Mouse (Mus musculus): ENCODE results near the gene Rbm15.

Rbm15 gene

DNA sequence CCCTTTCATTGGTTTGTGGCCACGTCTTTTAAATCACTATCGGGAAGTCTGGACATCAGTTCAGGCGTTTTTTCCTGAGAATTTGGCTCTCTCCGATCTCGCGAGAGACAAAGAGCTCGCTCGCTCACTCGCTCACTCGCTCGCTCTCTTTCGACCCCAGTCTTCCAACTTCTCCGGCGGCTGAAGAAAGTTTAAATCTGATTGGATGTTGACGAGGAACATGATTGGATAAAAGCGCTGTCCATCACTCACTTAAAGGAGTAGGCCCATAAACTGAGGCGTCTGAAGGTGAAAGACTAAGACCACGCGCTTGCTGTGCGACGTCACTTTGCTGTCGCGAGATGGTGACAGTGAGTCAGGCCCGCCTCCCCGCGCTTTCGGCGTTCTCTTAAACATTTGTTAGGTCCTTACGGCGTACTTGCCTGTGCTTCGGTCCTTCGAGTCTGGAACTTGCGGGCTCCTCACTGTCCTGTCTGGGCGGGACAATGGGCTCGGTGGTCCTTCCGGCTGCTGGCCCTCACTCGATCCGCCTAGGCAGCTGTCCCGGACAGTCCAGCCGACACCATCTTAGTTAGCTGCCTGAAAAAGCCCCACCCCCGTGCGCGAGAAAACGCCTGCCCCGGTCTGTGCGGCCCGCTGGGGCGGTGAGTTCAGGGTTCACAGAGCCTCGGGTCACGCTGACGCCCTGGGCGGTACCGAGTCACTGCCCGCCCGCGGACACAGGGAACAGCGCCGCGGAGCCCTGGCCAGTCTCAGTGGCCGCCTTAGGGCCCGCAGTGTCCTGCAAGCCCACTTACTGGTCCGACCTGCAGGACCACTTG lies at the start of gene Rbm15:
TSS of gene Rbm15 (minus strand) at position 293 of the 821 bp plus-strand sequence.
- peak; percentile 100 for DNase-seq (ENCODE audit: low read depth, low spot score)

DNA sequence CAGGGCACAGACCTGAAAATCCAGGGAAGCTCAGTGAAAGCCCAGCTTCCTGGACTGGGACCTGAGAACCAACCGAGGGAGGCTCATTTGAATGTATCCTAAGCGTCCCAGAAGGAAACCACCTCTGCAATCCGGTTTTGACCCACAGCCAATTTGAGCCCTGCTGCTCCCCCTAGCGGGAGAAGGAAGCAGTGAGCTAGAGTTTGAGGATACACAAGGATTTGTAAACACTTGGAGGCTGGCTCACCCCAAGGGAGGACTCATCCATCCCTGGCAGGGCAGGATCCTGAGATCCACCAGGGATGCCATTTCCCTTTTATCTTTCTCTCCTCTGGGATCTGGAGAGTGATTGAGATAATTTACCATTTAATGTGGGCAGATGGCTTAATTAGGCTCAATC lies 45.9 kb upstream of the Rbm15 start:
- peak; percentile 57 for DNase-seq (ENCODE audit: low read depth, low spot score)

DNA sequence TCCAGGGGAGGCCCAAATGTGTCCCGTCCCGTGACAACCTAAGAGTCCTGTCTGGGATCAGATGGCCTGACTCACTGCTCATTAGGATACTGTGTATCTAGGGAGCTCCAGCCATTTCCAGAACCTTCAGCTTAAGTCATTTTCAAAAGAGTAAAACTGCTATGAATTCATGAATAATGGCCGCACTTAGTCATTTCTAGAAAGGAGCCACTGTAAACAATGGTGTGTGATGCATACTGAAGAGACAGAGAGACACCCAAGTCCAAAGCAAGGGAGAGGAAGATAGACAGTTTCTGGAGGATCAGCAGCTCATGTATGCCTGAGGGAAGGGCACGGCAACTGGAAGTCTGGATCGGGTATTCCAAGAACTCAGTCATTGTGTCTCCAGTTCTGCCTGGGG lies 45.2 kb upstream of the Rbm15 start:
- no peak for DNase-seq (ENCODE audit: low read depth, low spot score)

DNA sequence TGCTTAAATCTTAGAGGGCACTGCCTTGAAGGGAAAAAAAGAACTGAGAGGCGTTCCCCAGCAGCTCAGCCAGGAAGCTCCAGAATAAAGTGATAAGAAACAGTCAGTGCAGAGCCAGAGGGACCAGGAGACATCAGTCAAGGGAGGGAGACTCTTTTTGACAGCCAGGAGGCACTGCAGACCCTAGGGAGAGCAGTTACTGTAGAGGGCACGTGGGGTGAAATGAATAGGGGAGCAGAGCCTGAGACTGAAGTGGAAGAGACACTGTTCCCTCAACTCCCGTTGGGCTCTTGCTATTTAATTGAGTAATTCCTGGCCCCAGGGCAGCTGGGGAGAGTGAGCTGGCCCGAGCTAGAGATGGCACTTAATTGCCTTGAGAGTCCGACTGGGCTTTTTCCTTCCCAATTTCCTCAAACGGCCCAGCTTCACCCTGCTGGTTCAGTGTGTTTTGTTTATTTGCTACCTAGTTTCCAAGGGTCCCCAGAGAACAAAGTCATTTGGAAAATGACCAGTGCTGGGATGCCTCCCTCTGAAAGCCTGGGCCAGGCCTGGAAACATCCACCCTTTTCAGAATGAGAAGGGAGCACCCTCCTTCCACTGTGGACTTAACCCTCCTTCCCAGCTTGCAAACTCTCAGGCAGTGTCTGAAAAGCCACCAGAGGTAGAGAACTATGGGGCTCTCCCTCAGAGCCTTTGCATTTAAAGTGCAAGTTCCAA lies 41.6 kb upstream of the Rbm15 start:
- no peak for DNase-seq (ENCODE audit: low read depth, low spot score)

DNA sequence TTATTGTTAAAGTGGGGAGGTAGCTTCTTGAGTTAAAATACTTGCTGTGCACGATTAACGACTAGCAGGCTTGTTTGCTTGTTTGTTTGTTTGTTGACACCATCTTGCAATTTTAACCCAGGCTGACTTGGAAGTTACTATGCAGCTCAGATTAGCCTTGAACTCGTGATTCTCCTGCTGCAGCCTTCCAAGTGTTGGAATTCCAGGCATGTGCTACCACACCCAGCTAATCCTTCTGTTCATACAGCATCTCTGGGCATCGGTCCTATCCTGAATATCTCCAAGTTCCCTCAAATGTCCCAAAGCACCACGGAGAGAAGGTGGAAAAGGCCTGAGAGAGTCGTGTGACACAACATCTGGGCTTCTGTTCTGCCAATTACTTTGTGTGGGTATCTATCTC lies 35.7 kb upstream of the Rbm15 start:
- DNase-seq (ENCODE audit: low read depth, low spot score): no peak

DNA sequence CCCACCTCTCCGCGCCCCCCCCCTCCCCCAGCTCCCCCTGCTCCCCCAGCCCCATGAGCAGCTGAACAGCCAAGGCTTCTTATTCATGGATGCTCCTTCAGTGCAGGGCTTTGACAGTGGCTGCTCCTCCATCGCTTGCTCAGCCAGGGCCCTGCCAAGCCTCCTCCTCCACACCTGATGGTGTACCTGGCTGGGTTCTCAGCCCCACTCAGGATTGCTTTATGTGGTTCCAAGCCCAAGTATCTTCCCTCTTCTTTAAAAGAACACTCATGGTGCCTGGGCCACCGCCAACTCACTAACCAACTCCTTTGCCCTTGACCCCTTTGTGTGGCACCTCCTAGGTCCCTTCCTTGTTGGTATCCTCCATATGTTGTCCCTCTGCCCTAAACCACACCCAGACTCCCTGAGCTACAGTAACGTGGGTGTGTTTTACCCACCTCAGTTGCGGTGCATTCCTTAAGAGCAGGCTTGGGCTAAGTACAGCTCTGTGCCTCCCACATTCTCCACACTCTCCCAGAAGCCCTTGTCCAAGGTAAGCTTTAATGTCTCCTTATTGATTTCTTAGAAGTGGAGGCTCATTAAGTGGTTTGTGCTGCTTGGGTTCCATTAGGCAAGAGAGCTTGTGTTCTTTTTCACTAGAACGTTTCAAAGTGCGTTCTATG lies 34.6 kb upstream of the Rbm15 start:
- no peak for DNase-seq (ENCODE audit: low read depth, low spot score)

DNA sequence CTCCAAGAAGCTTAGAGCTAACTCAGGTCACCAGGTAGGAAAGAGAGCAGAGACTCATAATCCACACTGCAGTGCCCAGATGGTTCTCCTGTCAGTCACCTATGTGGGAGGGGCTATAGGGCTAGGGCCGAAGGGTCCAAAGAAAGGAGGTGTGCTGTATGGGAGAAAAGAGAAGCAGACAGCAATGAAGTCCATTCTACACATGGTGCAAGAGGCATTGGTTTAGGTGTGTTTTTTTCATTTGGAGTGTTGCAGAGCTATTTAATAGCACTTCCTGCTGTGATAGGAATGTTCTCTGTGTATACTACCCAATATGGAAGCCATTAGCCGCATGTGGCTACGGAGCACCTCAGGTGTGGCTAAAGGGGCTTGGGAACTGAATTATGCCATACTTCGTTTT lies 31.9 kb upstream of the Rbm15 start:
- no peak for DNase-seq (ENCODE audit: low read depth, low spot score)

DNA sequence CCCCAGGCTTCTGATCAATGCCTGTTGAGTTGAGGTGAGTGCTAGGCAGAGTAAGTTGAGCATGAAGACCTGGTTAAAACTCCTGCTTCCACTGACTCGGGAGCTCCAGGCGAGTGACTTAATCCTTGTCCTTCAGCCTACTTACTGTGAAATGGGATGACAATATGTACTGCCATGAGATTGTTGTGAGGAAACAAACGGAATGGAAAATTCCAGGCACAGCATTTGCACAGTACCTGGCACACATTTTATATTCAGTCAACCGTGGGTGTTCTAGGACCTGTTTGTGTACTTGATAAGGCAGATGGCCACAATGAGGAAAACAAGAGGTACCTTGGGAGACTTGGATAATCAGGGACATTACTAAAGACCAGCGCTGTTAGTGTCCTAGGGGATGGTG lies 29.9 kb upstream of the Rbm15 start:
- no peak for DNase-seq (ENCODE audit: low read depth, low spot score)

DNA sequence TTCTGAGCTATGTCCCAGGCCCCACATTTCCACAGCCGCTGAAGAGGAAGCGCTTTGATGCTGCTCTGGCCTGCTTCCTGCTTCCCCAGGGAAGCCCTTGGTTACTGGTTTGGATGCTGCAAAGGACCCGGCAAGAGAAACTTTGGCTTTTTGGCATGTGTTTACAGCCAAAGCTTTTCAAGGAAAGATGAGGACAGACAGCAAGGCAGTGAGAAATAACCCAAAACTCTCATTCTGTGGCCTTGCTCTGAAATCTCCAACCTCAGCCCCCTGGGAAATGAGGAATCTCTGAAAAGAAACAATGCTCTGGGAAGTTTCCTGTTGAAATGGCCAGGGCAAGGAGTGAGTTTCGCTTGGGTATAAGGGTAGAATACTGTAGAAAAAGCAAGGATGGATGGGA lies 26.9 kb upstream of the Rbm15 start:
- DNase-seq (ENCODE audit: low read depth, low spot score): peak; percentile 40

DNA sequence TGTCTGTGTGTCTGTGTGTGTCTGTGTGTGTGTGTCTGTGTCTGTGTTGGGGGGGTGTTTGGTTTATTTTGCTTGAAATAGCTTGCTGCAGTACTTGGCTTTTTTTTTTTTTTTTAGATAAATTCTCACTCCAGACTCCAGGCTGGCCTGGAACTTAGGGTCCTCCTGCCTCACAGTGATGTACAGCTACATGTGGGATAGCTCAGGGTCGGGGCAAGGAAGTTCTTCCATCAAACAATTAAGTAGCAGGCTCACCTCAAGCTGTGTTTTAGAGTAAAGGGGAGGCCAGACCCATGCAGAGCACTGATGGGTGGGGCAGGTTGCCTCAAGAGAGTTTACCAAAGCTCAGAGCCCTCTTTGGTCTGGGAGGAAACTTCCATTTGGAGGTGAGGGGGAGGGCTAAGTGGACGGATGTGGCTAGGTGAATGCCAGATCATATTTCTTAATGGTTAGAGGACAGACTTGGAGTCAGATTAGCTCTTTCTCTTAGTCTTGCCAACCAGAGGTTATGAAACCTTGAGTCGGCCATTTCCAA lies 24.3 kb upstream of the Rbm15 start:
- peak; percentile 10 for DNase-seq (ENCODE audit: low read depth, low spot score)

DNA sequence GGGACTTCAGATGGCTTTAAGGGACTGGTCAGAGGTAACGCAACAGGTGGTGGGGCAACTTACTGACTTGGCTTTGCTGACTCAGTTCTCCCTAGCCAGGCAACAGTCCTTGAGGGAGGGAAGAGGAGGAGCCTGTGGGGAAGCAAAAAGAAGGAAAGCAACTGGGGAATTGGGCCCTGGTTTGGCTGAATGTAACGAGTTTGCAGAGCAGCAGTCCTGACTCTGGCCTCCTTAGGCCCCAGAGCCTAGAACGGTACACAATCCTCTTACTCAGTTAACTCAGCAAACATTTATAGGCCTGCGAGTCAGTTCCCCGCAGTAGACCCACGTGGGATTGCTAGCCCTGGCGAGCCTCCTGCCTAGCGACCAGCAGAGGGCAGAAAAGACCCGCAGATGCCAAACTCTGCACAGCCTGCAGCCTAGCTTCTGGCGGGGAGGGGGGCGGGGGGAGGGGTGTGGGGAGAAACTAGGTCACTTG lies 23.5 kb upstream of the Rbm15 start:
- DNase-seq (ENCODE audit: low read depth, low spot score): peak; percentile 80

DNA sequence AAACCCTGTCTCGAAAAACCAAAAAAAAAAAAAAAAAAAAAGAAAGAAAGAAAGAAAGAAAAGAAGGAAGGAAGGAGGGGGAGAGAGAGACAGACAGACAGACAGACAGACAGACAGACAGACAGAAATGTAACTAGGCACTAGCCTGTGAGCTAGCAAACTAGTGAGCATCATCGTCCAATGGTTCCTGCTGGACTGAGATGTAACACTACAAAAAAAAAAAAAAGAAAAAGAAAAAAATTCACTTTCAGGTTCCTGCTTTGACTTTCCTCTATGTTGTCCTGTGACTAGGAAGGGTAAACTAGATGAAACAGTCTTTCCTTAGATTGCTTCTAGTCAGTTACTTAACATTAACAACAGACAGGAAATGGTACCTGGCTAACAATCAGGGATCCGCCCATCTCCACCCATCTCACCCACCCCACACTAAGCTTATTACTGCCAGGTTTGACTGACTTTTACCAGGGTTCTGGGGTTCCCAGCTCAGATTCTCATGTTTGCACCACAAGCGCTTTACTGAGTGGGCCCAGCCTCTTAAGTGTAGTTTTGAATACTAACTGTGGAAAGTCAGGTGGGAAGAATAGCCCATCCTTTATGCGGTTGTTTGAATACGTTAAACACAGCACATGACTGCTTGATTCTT lies 22.3 kb upstream of the Rbm15 start:
- DNase-seq (ENCODE audit: low read depth, low spot score): no peak

DNA sequence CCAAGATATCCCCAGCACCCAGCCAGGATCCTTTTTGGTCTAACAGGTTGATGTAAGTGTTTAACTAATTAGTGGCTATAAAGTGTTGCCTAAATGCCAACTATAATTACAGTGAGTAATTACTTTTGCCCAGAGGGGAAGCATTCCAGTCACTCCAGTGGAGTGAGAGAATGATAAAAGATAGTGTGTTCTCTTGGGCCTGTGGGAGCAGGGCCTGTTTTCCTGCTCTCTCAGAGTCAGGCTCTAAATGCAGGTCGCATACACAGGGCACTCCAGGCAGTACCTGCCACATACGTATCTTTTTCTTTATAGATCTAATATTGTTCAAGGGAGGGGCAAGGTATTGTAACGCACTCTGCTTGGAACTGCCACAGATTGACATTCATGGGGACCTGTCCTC lies 18.2 kb upstream of the Rbm15 start:
- no peak for DNase-seq (ENCODE audit: low read depth, low spot score)

DNA sequence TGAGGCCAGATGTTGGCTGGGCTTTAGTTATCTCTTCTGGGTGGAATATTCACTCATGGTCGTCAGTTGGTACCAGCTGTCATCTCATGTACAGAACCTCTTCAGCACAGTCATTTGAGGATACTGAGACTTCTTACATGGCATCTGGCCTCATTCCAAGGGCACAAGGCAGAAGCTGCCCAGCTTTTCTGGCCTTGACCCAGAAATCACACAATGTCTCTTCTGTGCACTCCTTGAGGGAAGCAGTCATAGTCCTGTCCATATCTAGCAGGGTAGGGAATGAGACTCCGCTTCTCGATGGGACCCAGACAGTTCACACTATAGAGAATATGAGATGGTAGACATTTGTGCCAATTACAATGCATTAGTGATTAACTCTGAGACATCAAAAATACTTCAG lies 15.5 kb upstream of the Rbm15 start:
- DNase-seq (ENCODE audit: low read depth, low spot score): no peak

DNA sequence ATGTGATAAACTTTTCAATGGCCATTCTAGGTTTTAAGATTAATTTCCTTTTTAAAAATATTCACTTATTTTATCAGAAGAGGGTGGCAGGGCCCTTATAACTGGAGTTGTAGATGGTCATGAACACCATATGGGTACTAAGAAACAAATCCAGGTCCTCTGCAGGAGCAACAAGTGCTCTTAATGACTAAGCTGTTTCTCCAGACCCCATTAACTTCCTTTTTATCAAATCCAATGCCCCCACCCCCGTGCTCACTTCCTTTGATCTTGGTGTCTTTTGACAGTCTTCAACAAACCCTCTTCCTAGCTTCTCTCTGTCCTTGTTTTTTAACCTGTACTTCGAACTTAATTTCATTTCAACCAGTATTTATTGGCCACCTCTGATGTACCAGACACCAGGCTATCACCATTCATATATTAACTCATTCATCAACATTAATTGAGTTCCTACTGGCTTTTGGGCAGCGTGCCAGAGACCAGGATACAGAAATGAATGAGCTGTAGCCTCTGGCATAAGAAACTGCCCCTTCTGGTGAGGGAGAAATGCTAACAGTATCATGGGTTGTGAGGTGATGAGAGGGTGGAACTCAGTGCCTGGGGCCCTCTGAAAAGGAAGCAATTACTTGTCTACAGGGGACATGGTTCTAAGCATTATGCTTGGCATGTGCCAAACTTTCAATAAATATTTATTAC lies 11.7 kb upstream of the Rbm15 start:
- no peak for DNase-seq (ENCODE audit: low read depth, low spot score)

DNA sequence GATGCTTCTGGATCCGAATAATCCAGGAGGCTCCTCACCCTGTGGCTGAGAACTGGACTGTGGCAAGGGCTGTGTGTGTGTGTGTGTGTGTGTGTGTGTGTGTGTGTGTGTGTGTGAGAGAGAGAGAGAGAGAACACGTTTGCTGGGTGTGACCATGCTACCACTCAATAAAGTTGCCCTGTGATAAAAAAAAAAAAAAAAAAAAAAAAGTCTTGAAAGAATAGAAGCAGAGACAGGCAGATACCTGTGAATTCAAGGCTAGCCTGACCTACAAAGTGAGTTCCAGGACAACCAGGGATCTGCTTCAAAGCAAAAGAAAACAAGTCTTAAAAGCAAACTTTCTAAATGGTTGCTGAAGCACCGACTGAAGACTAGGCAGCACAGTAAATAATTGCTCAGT lies 10.5 kb upstream of the Rbm15 start:
- no peak for DNase-seq (ENCODE audit: low read depth, low spot score)

DNA sequence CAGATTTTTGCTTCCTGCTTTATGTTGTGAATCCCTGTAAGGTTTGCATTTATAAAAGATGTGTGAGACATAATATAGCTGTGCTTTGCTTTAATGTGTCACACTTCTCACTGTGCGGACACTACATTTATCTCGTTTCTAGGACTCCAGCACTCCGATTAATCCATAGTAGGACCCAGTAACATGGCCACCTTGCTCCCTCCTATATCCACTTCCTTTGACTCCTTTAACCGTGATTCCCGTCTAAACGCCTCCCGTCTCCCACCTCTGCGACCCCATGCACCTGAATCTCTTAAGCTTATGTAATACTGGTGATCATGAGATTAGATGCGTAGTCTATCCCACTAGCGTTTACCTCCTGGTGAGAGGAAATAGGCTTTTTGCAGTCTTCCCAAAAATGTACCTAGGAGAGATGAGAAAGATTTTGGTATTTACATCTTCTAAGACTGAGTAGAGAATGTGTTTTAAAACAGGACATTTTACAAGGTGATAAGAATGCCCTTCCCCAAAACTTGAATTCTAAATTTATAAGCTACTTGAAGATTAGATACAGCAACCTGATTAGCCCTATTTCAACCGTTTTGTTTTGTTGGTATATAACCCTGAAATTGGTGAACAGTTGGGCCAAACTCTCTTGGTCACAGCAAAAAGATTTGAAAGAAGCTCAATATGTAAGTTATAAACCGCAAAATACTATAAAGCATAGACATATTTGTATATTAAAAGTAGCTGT lies 895 bp upstream of the Rbm15 start:
- no peak for DNase-seq (ENCODE audit: low read depth, low spot score)

DNA sequence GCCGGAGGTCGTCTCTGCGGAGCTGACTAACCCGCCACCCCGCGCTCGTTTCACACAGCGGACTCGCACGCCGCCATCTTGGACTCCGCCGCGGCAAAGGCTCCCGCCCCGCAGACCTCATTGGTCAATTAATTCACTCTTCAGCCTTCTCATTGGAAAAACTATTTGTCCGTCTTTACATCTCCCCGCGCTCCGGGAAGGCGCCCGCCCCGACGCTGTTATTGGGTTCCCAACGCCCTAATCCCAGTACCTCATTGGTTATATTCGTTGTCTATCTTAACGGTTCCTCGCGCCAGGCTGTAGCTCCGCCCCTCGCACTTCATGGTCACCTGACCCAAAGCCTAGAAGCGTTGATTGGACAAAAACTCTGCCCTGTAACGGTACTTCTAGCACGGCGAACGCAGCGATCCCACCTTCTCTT lies 503 bp downstream of the Rbm15 start:
- DNase-seq (ENCODE audit: low read depth, low spot score): peak; percentile 100

DNA sequence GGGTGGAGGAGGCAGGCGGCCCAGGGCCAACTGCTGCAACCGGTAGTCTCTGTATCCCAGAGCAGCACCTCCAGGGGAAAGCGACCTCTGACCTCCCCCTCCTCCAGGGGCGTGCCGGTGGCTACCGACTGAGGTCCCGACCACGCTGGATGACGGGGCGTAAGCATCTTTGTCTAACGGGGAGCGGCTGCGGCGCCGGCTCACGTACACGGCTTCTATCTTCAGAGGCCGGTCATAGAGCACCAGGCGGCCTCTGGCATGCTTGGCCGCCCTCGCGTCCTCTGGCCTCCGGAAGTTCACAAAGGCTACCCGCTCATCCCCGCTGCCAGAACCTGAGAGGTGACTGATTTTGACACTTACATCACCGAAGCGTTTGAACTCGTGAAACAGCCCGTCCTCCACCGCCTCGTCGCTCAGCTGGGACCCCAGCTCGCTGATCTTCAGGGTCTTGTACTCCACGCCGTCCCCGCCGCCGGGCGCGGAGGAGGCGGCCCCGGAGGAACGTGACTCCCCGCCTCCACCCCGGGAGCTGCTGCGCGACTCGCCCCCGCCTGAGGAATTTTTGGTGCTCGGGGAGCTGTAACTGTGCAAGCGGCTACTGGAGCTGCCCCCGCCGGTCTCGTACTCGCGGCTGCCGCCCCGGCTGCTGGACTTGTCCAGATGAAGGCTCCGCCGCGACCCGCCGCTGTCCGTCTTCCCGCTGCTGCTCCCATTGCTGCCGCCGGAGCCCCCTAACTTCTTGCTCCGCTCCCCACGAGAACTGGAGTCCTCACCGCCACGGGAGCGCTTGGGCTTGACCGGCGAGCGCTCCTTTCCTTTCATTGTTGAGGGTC lies 1.1 kb downstream of the Rbm15 start:
- DNase-seq (ENCODE audit: low read depth, low spot score): peak; percentile 54

DNA sequence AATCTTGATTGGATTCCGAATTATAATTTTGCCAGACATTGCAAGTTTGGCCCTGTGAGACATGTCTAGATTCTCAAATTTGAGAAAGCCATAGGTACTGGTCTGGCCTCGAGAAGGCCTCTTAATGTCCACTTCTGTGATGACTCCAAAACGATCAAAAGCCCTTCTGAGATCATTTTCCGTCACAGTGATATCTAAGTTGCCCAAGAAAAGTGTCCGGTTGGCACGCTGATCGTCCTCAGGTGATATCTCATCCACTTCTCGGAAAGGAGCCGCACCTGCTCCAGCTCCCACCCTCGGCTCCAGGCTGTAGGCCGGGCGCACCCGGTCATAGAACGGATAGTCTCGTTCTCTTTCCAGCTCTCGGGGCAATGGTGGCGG lies 1.7 kb downstream of the Rbm15 start:
- no peak for DNase-seq (ENCODE audit: low read depth, low spot score)

All from 3T3-L1 (cell line).